Mouse (Mus musculus): ENCODE measurements around the gene Prkar1b.

DNA sequence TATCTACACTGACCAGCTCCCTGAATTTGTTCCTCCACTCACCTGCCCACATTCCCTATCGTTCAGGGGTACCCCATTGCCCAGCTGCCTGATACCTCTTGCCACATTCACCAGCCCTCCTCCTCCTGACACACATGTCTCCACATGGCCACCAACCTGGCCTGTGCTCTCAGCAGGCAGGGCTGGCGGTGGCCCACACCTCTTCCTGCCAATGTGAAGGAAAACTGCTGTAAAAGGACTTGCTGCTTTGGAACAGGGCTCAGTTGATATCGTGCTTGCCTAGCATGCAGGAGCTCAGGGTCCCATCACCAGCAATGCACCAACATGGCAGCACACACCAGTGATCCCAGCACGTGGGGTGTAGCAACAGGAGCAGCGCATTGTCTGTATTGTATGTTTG is 19.4 kb downstream of the Prkar1b start:
- no peak for TF ChIP-seq POLR2A (IDR thresholded peaks at IDR 0.05; ENCODE audit: extremely low read depth, insufficient read depth, low read length)
- no peak for TF ChIP-seq CTCF (IDR thresholded peaks at IDR 0.05; ENCODE audit: low read depth, low read length)

Data from liver, adult 2 months (tissue).